16 mouse cellular contexts compared by ENCODE assay signal in the genomic region with DNA sequence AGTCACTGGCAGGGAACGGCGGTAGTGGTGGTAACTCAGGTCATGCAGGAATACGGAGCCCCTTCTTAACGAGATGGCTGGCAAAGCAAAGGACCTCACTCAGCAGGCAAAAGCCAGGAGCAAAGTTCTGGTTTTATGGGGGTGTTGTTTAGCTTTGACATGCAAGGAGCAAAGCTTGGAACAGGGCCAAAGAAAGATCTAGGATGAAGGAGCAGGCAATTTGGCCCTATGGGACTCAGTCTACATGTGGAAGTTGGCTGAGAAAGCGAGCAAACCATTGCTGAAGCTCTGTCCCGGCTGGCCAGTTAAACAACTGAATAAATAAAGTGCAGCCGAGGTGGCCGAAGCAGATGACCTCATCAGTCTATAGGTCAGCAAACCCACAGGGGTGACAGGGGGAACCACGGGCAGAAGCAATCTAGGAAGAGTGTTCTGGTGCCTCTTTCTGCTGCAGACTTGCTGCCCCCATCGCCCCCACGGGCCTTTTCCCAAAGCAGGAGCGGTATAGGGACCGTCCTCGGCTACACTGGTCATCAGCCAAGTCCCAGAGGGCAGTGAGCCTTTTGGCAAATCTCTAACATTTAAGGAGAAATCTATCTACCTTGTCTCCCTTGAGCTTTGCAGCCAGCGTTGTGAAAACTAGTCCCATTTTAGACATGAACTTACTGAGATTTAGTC. TPM values are rescaled to one million over a fixed set of nuclear protein-coding genes. Genes with fewer than 3 reads are reported as not detected.
DNase-seq lines count a peak whose midpoint lies in the region; ATAC-seq and TF ChIP-seq lines count a peak whose summit lies in the region.
"Had no signal": no experiment of that assay in that cellular context is flagged by ENCODE, and none has a peak within 500 bp of the region (broad histone marks: within the 10 kb centered on the region; RNA-seq: fewer than 3 reads in every experiment).

No protein-coding gene starts in this region.

- no peak for DNase-seq in heart, postnatal 10 days
- DNase-seq in layer of hippocampus, postnatal 25 days (ENCODE audit: extremely low spot score in 1 of 2, low spot score in 1 of 2), result no peak
- DNase-seq: cerebellum, postnatal 14 days; lung, postnatal 10 days had no signal

- H3K9me3 ChIP-seq in heart, embryonic 11.5 days (replicated peaks; ENCODE audit: control insufficient read depth, low read length), result no peaks in the 10 kb centered on the region
- no peaks in the 10 kb centered on the region for H3K9me3 ChIP-seq in megakaryocyte, embryonic 14.5 days
- H3K9me3 ChIP-seq in intestine, postnatal 0 days (ENCODE audit: control insufficient read depth), result no peaks in the 10 kb centered on the region
- no peaks in the 10 kb centered on the region for H3K9me3 ChIP-seq in neural tube, embryonic 12.5 days
- H3K9me3 ChIP-seq: heart, embryonic 15.5 days; neural tube, embryonic 13.5 days had no signal

- no peak overlapping the region for H3K27ac ChIP-seq in heart, embryonic 11.5 days (ENCODE audit: low read depth, low read length)
- H3K27ac ChIP-seq in intestine, postnatal 0 days (ENCODE audit: low read depth, low read length), result no peak overlapping the region
- H3K27ac ChIP-seq in neural tube, embryonic 12.5 days, result no peak overlapping the region
- H3K27ac ChIP-seq: heart, embryonic 15.5 days; neural tube, embryonic 13.5 days had no signal

- no peak for ATAC-seq in heart, embryonic 11.5 days (replicated peaks; ENCODE audit: insufficient number of reproducible peaks, low FRiP score, low TSS enrichment)
- ATAC-seq in megakaryocyte, adult 5-6 weeks (ENCODE audit: poor library complexity, severe bottlenecking), result no peak
- no peak for ATAC-seq in intestine, postnatal 0 days
- ATAC-seq in neural tube, embryonic 12.5 days (ENCODE audit: low FRiP score, low read depth), result no peak
- no peak for ATAC-seq in inflammation-experienced regulatory T-cells, adult 6 months

- H3K36me3 ChIP-seq in heart, embryonic 11.5 days (ENCODE audit: control insufficient read depth, insufficient read depth, low read length), result peaks cover 2% of the 10 kb centered on the region; the same call in 1 of the 2 replicates
- H3K36me3 ChIP-seq in megakaryocyte, embryonic 14.5 days (replicated peaks; ENCODE audit: low read length), result no peaks in the 10 kb centered on the region
- no peaks in the 10 kb centered on the region for H3K36me3 ChIP-seq in intestine, postnatal 0 days (ENCODE audit: control insufficient read depth, insufficient read depth)
- H3K36me3 ChIP-seq in neural tube, embryonic 12.5 days, result no peaks in the 10 kb centered on the region
- H3K36me3 ChIP-seq: neural tube, embryonic 13.5 days had no signal

- 38% methylated on average over 15 of the region's 15 CpGs for WGBS in heart, embryonic 11.5 days (ENCODE audit: insufficient replicate concordance)
- WGBS in intestine, postnatal 0 days, result 26% methylated on average over 15 of the region's 15 CpGs
- WGBS in neural tube, embryonic 12.5 days, result 33% methylated on average over 15 of the region's 15 CpGs

- H3K9ac ChIP-seq in heart, embryonic 11.5 days (ENCODE audit: low read depth, low read length), result no peak overlapping the region
- no peak overlapping the region for H3K9ac ChIP-seq in intestine, postnatal 0 days (ENCODE audit: low read depth, low read length)
- H3K9ac ChIP-seq in neural tube, embryonic 12.5 days, result no peak overlapping the region
- H3K9ac ChIP-seq: heart, embryonic 15.5 days; neural tube, embryonic 13.5 days had no signal

- H3K4me1 ChIP-seq in heart, embryonic 11.5 days (ENCODE audit: control insufficient read depth, insufficient read depth, low read length), result peaks cover 32% of the 10 kb centered on the region
- peaks cover 47% of the 10 kb centered on the region for H3K4me1 ChIP-seq in megakaryocyte, embryonic 14.5 days
- H3K4me1 ChIP-seq in intestine, postnatal 0 days (replicated peaks; ENCODE audit: control insufficient read depth, insufficient read depth, low read length), result peaks cover 23% of the 10 kb centered on the region
- H3K4me1 ChIP-seq in neural tube, embryonic 12.5 days, result peaks cover 20% of the 10 kb centered on the region

- intact Hi-C loops in heart, postnatal 10 days (cut with DNase I), result no loop called here

- no peak overlapping the region for H3K4me3 ChIP-seq in heart, embryonic 11.5 days (ENCODE audit: low read depth, low read length)
- peak overlapping the region; percentile 7 for H3K4me3 ChIP-seq in megakaryocyte, embryonic 14.5 days (replicated peaks)
- no peak overlapping the region for H3K4me3 ChIP-seq in intestine, postnatal 0 days (ENCODE audit: low read depth, low read length)
- no peak overlapping the region for H3K4me3 ChIP-seq in neural tube, embryonic 12.5 days
- H3K4me3 ChIP-seq: erythroblast, embryonic 14.5 days; heart, embryonic 15.5 days; neural tube, embryonic 13.5 days had no signal

- H3K4me2 ChIP-seq in heart, embryonic 11.5 days, result peak overlapping the region; percentile 0; the same call in 1 of the 2 replicates
- H3K4me2 ChIP-seq in intestine, postnatal 0 days (replicated peaks; ENCODE audit: low read depth), result peak overlapping the region; percentile 43
- H3K4me2 ChIP-seq in neural tube, embryonic 12.5 days (replicated peaks), result 0 out of 2 replicates have a peak overlapping the region, but pooled peaks have one; percentile 12
- H3K4me2 ChIP-seq: heart, embryonic 15.5 days; neural tube, embryonic 13.5 days had no signal

- H3K27me3 ChIP-seq in heart, embryonic 11.5 days (ENCODE audit: control insufficient read depth, insufficient read depth, low read length), result no peaks in the 10 kb centered on the region
- peaks cover 94% of the 10 kb centered on the region for H3K27me3 ChIP-seq in megakaryocyte, embryonic 14.5 days (replicated peaks)
- no peaks in the 10 kb centered on the region for H3K27me3 ChIP-seq in intestine, postnatal 0 days (replicated peaks; ENCODE audit: control insufficient read depth, insufficient read depth, low read length)
- peaks cover 48% of the 10 kb centered on the region for H3K27me3 ChIP-seq in neural tube, embryonic 12.5 days (replicated peaks)
- H3K27me3 ChIP-seq: heart, embryonic 15.5 days had no signal

- TF ChIP-seq CTCF in intestine, postnatal 0 days (IDR thresholded peaks at IDR 0.05; ENCODE audit: low read depth), result no peak

RNA-seq across cellular contexts. Expression of a gene that starts 14.0 kb away (rescaled TPM):
- polyA plus RNA-seq in heart, embryonic 11.5 days (2014; fragmentation: Nextera tagmentation; extraction: Ambion mirVana), result not detected in 2 replicates
- not detected for total RNA-seq in heart, postnatal 10 days (2021)
- polyA plus RNA-seq in megakaryocyte, embryonic 14.5 days (2012; ENCODE audit: insufficient read depth, low replicate concordance), result not detected in 2 replicates
- 0.14 and 0.49 TPM in 2 replicates for total RNA-seq in megakaryocyte, adult 5-6 weeks (2015)
- total RNA-seq in megakaryocyte, adult 5-6 weeks (2017), result 0.24 TPM in 1 of 2 replicates, not detected in the other
- polyA plus RNA-seq in intestine, postnatal 0 days (2015; fragmentation: Nextera tagmentation; extraction: Ambion mirVana), result not detected in 2 replicates
- polyA plus RNA-seq in neural tube, embryonic 12.5 days (2016; fragmentation: Nextera tagmentation; extraction: Ambion mirVana), result not detected in 2 replicates
- not detected for polyA plus RNA-seq in inflammation-experienced regulatory T-cells, adult 6 months (2017; shearing (Covaris generic))
- total RNA-seq in layer of hippocampus, postnatal 25 days (2021), result not detected
- total RNA-seq: left cerebral cortex, adult 18-20 months; MEL had no signal
- polyA plus RNA-seq: erythroblast, embryonic 14.5 days; heart, embryonic 15.5 days; kidney, embryonic 16.5 days; neural tube, embryonic 13.5 days had no signal

RNA-seq across cellular contexts. Expression of a gene that starts 39.2 kb away (rescaled TPM):
- 13.7 and 17.4 TPM in 2 replicates for polyA plus RNA-seq in heart, embryonic 11.5 days (2014; fragmentation: Nextera tagmentation; extraction: Ambion mirVana)
- total RNA-seq in heart, postnatal 10 days (2021), result 1 to 10 TPM; 5.3 to 5.6 TPM
- polyA plus RNA-seq in megakaryocyte, embryonic 14.5 days (2012; ENCODE audit: insufficient read depth, low replicate concordance), result 3.4 and 9.5 TPM in 2 replicates
- 15.5 and 38.2 TPM in 2 replicates for total RNA-seq in megakaryocyte, adult 5-6 weeks (2015)
- total RNA-seq in megakaryocyte, adult 5-6 weeks (2017), result 19.3 and 57.2 TPM in 2 replicates
- 5.0 and 6.7 TPM in 2 replicates for polyA plus RNA-seq in intestine, postnatal 0 days (2015; fragmentation: Nextera tagmentation; extraction: Ambion mirVana)
- 2.0 and 2.1 TPM in 2 replicates for polyA plus RNA-seq in neural tube, embryonic 12.5 days (2016; fragmentation: Nextera tagmentation; extraction: Ambion mirVana)
- not detected for polyA plus RNA-seq in inflammation-experienced regulatory T-cells, adult 6 months (2017; shearing (Covaris generic))
- total RNA-seq in layer of hippocampus, postnatal 25 days (2021), result 1 to 10 TPM; 1.1 to 2.1 TPM
